Mouse (Mus musculus) thymus, adult 2 months (tissue): ENCODE measurements around the gene Prm1.

Experiments
- CTCF ChIP-seq: fragments of 200-500 bp; IDR thresholded peaks from 2 replicates; pipeline ENCODE4 v1.5.1; 2012; ENCODE audit warnings: mild to moderate bottlenecking, control low read depth, low read length, moderate library complexity, borderline replicate concordance; ENCODE audit not compliant: control insufficient read depth, poor library complexity, insufficient read depth; ENCODE audit errors: extremely low read depth
- POLR2A ChIP-seq: fragments of 200-500 bp; IDR thresholded peaks from 2 replicates; pipeline ENCODE4 v1.6.1; 2012; ENCODE audit warnings: mild to moderate bottlenecking, low read length, control low read depth, moderate library complexity; ENCODE audit not compliant: control insufficient read depth, poor library complexity, insufficient read depth; ENCODE audit errors: extremely low read depth

- TF ChIP-seq POLR2A, result peak; percentile 39; the same call in 1 of the 2 replicates
- peak; percentile 90 for TF ChIP-seq CTCF
Observed at GRCm38 (mm10) chr16:10786288-10786687, 19.4 kb downstream of the Prm1 start.
